In the genomic region with DNA sequence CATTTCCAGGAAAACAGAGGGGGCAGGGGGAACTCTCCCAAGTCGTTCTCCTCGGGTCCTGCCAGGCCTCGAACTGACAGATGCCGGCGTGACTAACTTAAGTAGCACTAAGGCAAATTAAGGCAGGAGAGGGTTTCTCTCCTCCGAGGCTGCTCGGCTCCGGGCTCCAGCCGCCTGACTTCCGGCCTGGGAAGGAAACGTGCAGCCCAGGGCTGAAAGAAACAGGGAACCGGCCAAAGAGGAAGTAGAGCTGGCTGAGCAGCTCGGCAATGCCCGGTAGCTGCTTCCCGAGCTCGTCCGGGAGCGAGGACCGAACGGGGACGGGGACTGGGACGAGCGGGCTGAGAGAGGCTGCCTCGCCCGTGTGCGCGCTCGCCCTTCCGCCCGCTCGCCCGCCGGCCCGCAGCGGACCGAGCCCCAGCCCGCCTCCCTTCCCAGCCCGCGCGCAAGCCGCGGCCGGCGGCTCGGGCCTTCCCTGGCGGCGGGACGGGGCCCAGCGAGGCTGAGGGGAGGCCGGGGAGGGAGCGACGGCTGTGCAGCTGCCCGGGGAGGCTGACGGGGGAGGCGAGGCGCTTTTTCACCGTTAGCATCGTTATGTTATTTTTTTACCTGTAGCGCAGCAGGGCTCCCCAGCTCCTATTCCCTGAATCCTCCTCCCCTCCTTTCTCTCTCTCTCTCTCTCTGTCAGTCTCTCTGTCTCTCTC, we compare ENCODE assay signal across 8 mouse cellular contexts. TPM values are rescaled to one million over a fixed set of nuclear protein-coding genes. Genes with fewer than 3 reads are reported as not detected.
DNase-seq lines count a peak whose midpoint lies in the region; ATAC-seq and TF ChIP-seq lines count a peak whose summit lies in the region.

No protein-coding gene starts in this region.

- H3K9me3 ChIP-seq in intestine, postnatal 0 days (ENCODE audit: control insufficient read depth), result no peaks in the 10 kb centered on the region
- no peaks in the 10 kb centered on the region for H3K9me3 ChIP-seq in midbrain, embryonic 11.5 days (ENCODE audit: control insufficient read depth, low read length)

- ATAC-seq in granulocyte monocyte progenitor cell, adult 5-6 weeks (replicated peaks; ENCODE audit: poor library complexity, severe bottlenecking), result peak; percentile 78
- ATAC-seq in intestine, postnatal 0 days, result peak; percentile 80
- peak; percentile 83 for ATAC-seq in midbrain, embryonic 11.5 days (ENCODE audit: low FRiP score)

- peak overlapping the region; percentile 89 for H3K9ac ChIP-seq in intestine, postnatal 0 days (ENCODE audit: low read depth, low read length)
- peak overlapping the region; percentile 98 for H3K9ac ChIP-seq in midbrain, embryonic 11.5 days (ENCODE audit: low read length)

- H3K27ac ChIP-seq in intestine, postnatal 0 days (ENCODE audit: low read depth, low read length), result peak overlapping the region; percentile 100
- peak overlapping the region; percentile 97 for H3K27ac ChIP-seq in midbrain, embryonic 11.5 days (ENCODE audit: low read depth, low read length)

- H3K4me3 ChIP-seq in intestine, postnatal 0 days (ENCODE audit: low read depth, low read length), result peak overlapping the region; percentile 82
- H3K4me3 ChIP-seq in midbrain, embryonic 11.5 days (ENCODE audit: low read depth, low read length), result peak overlapping the region; percentile 81

- DNase-seq in adrenal gland, postnatal 10 days, result peak; percentile 82
- peak; percentile 73 for DNase-seq in embryo, embryonic 9.5 days (ENCODE audit: extremely low spot score)
- DNase-seq in left cerebral cortex, postnatal 4 days, result peak; percentile 68
- peak; percentile 97 for DNase-seq in midbrain, embryonic 11.5 days (ENCODE audit: low spot score, missing footprints)
- peak; percentile 56 for DNase-seq in right cerebral cortex, postnatal 4 days
- peak; percentile 72 for DNase-seq in yolk sac, embryonic 10.5 days (ENCODE audit: low spot score)

- H3K4me1 ChIP-seq in intestine, postnatal 0 days (replicated peaks; ENCODE audit: control insufficient read depth, insufficient read depth, low read length), result no peaks in the 10 kb centered on the region
- peaks cover 4% of the 10 kb centered on the region; the same call in 1 of the 2 replicates for H3K4me1 ChIP-seq in midbrain, embryonic 11.5 days (ENCODE audit: control insufficient read depth, insufficient read depth, low read length)

- no peak for TF ChIP-seq CTCF in intestine, postnatal 0 days (IDR thresholded peaks at IDR 0.05; ENCODE audit: low read depth)

- H3K27me3 ChIP-seq in intestine, postnatal 0 days (replicated peaks; ENCODE audit: control insufficient read depth, insufficient read depth, low read length), result no peaks in the 10 kb centered on the region
- H3K27me3 ChIP-seq in midbrain, embryonic 11.5 days (ENCODE audit: control insufficient read depth, insufficient read depth, low read length), result no peaks in the 10 kb centered on the region

- H3K36me3 ChIP-seq in intestine, postnatal 0 days (ENCODE audit: control insufficient read depth, insufficient read depth), result no peaks in the 10 kb centered on the region
- H3K36me3 ChIP-seq in midbrain, embryonic 11.5 days (ENCODE audit: control insufficient read depth, insufficient read depth, low read length), result no peaks in the 10 kb centered on the region

- 0% methylated on average over 59 of the region's 59 CpGs for whole genome bisulfite sequencing in intestine, postnatal 0 days
- under 1% methylated on average over 58 of the region's 59 CpGs for WGBS in midbrain, embryonic 11.5 days

- peak overlapping the region; percentile 80 for H3K4me2 ChIP-seq in intestine, postnatal 0 days (replicated peaks; ENCODE audit: low read depth)
- peak overlapping the region; percentile 75 for H3K4me2 ChIP-seq in midbrain, embryonic 11.5 days

- intact Hi-C loops in left cerebral cortex, postnatal 4 days (cut with DNase I), result no loop called here

RNA-seq across cellular contexts. Expression of a gene that starts 0.5 kb away (rescaled TPM):
- total RNA-seq in adrenal gland, postnatal 10 days (2021), result 10 to 100 TPM; 15.7 to 24.2 TPM
- 54.6 and 60.0 TPM in 2 replicates for total RNA-seq in granulocyte monocyte progenitor cell, adult 5-6 weeks (2014; fragmentation: Nextera tagmentation)
- total RNA-seq in granulocyte monocyte progenitor cell, adult 5-6 weeks (2017), result 29.2 and 36.7 TPM in 2 replicates
- 4.6 and 5.6 TPM in 2 replicates for polyA plus RNA-seq in intestine, postnatal 0 days (2015; fragmentation: Nextera tagmentation; extraction: Ambion mirVana)
- 10 to 100 TPM; 50.5 to 66.8 TPM for total RNA-seq in left cerebral cortex, postnatal 4 days (2021)
- 9.4 and 9.9 TPM in 2 replicates for polyA plus RNA-seq in midbrain, embryonic 11.5 days (2014; fragmentation: Nextera tagmentation; extraction: Ambion mirVana)

Comparison
In these comparisons a context has a peak if more than half of its experiments do, and no peak if none do; other contexts are left out.
1. Peak in every context shown above with its lines: DNase-seq, ATAC-seq, H3K4me3 ChIP-seq and H3K27ac ChIP-seq.